Mouse (Mus musculus): ENCODE measurements at regions not wholly inside any gene's neighbourhood (a gene's known extent, or its start where the extent isn't known, plus 50 kb on each side); places are given as distances from the start of the nearest gene placed in this dataset.

GRCm38 (mm10) chr2:167843921-167844320 is 87.9 kb upstream of the Ptpn1 start:
- no peak for ATAC-seq
- no peaks in the 10 kb centered on the region for H3K27me3 ChIP-seq (replicated peaks)
- H3K4me2 ChIP-seq (replicated peaks), result no peak overlapping the region
- H3K9me3 ChIP-seq, result no peaks in the 10 kb centered on the region
- peaks cover 20% of the 10 kb centered on the region for H3K4me1 ChIP-seq (replicated peaks)
- H3K27ac ChIP-seq, result no peak overlapping the region
- H3K36me3 ChIP-seq, result no peaks in the 10 kb centered on the region
- H3K9ac ChIP-seq, result no peak overlapping the region
- H3K4me3 ChIP-seq (replicated peaks), result no peak overlapping the region
- WGBS, result 54% methylated on average over 5 of the region's 5 CpGs

- no peak overlapping the region for H3K4me2 ChIP-seq (replicated peaks)
- peaks cover 20% of the 10 kb centered on the region for H3K4me1 ChIP-seq (replicated peaks)
- H3K27me3 ChIP-seq (replicated peaks), result no peaks in the 10 kb centered on the region
- no peak overlapping the region for H3K27ac ChIP-seq
- H3K9me3 ChIP-seq, result no peaks in the 10 kb centered on the region
- no peak overlapping the region for H3K9ac ChIP-seq
- 89% methylated on average over 2 of the region's 2 CpGs for WGBS
- H3K4me3 ChIP-seq (replicated peaks), result no peak overlapping the region
- ATAC-seq, result no peak
- no peaks in the 10 kb centered on the region for H3K36me3 ChIP-seq
These were observed 88.9 kb upstream of the Ptpn1 start for GRCm38 (mm10) chr2:167842993-167843392.

- H3K4me1 ChIP-seq (replicated peaks), result peaks cover 20% of the 10 kb centered on the region
- WGBS, result 50% methylated on average over 1 of the region's 1 CpGs
- no peak overlapping the region for H3K27ac ChIP-seq
- H3K9me3 ChIP-seq, result no peaks in the 10 kb centered on the region
- no peak overlapping the region for H3K9ac ChIP-seq
- ATAC-seq, result no peak
- H3K4me3 ChIP-seq (replicated peaks), result no peak overlapping the region
- no peaks in the 10 kb centered on the region for H3K36me3 ChIP-seq
- H3K27me3 ChIP-seq (replicated peaks), result no peaks in the 10 kb centered on the region
- H3K4me2 ChIP-seq (replicated peaks), result no peak overlapping the region
These were observed 89.4 kb upstream of the Ptpn1 start for GRCm38 (mm10) chr2:167842473-167842872.

GRCm38 (mm10) chr2:167841339-167842240 is 90.3 kb upstream of the Ptpn1 start:
- H3K9ac ChIP-seq, result no peak overlapping the region
- no peak for ATAC-seq
- H3K4me1 ChIP-seq (replicated peaks), result peaks cover 21% of the 10 kb centered on the region
- no peaks in the 10 kb centered on the region for H3K9me3 ChIP-seq
- no peak overlapping the region for H3K4me3 ChIP-seq (replicated peaks)
- H3K36me3 ChIP-seq, result no peaks in the 10 kb centered on the region
- no peak overlapping the region for H3K4me2 ChIP-seq (replicated peaks)
- 41% methylated on average over 22 of the region's 22 CpGs for WGBS
- H3K27ac ChIP-seq, result no peak overlapping the region
- H3K27me3 ChIP-seq (replicated peaks), result no peaks in the 10 kb centered on the region

DNA sequence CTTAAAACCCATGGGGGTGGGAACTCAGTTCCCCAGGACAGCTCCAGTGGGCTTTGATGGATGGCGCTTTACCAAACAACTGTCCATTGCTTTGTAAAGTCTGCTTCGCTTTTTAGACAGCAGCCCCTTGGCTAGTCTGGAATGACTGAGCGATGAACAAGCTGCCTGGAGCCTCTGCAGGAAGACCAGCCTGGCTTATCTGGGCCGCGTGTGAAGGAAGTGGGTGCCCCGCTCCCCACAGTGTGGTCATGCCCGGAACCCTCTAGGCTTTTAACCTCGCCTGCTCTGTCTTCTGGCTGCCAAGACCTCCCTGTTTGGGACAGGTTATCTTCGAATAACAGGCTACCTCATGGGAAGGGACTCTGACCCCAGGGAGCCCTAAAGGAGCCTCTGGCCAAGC is 91.5 kb upstream of the Ptpn1 start:
- Histone ChIP-seq H3K4me2 (replicated peaks) (no peak overlapping the region), H3K27me3 (replicated peaks) (no peaks in the 10 kb centered on the region), H3K9ac (no peak overlapping the region), H3K27ac (no peak overlapping the region), H3K9me3 (no peaks in the 10 kb centered on the region), H3K4me3 (replicated peaks) (no peak overlapping the region), H3K36me3 (no peaks in the 10 kb centered on the region), H3K4me1 (replicated peaks) (peaks cover 26% of the 10 kb centered on the region)
- 81% methylated on average over 9 of the region's 9 CpGs for WGBS
- ATAC-seq, result no peak

DNA sequence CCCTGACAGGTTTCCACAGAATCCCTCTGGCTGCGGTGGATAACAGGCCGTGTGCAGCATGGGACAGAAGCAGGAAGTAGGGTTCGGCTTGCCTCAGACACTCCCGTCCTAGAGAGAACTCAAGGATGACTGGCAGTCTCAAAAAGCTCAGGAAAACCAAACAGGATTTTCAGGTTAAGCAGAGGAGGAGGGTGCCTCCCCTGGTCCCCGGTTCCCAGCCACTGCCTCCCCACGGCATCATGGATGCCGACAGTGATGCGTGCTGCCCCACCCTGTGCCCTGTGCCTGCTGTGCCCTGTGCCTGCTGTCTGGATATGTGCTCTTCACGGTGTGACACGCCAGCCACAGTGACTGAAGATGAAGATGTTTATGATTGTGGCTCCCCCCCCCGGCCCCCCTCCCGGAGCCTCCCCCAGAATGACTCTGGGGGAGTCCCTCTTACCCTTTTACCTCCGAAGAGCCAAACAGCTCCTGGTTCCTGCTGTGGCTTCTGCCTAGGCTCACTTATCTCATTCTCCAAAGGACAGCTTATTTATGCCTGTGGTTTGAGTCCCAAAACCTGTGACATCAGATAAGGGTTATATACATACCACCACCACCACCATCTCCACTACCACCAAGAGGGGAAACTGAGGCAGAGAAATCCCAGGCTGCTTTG is 92.4 kb upstream of the Ptpn1 start:
- Histone ChIP-seq H3K4me3 (replicated peaks) (no peak overlapping the region), H3K9ac (no peak overlapping the region), H3K36me3 (no peaks in the 10 kb centered on the region), H3K4me2 (replicated peaks) (no peak overlapping the region), H3K27ac (no peak overlapping the region), H3K4me1 (replicated peaks) (peaks cover 25% of the 10 kb centered on the region), H3K9me3 (no peaks in the 10 kb centered on the region), H3K27me3 (replicated peaks) (no peaks in the 10 kb centered on the region)
- WGBS, result 51% methylated on average over 13 of the region's 13 CpGs
- no peak for ATAC-seq

GRCm38 (mm10) chr2:167837596-167837995 is 94.3 kb upstream of the Ptpn1 start:
- Histone ChIP-seq H3K4me3 (replicated peaks) (no peak overlapping the region), H3K9ac (no peak overlapping the region), H3K36me3 (no peaks in the 10 kb centered on the region), H3K27ac (no peak overlapping the region), H3K4me2 (replicated peaks) (no peak overlapping the region), H3K4me1 (replicated peaks) (peaks cover 38% of the 10 kb centered on the region), H3K27me3 (replicated peaks) (no peaks in the 10 kb centered on the region), H3K9me3 (no peaks in the 10 kb centered on the region)
- 51% methylated on average over 4 of the region's 4 CpGs for WGBS
- ATAC-seq, result no peak

- H3K27me3 ChIP-seq (replicated peaks), result no peaks in the 10 kb centered on the region
- H3K9ac ChIP-seq, result no peak overlapping the region
- peaks cover 30% of the 10 kb centered on the region for H3K4me1 ChIP-seq (replicated peaks)
- no peak overlapping the region for H3K4me2 ChIP-seq (replicated peaks)
- ATAC-seq, result no peak
- WGBS, result 33% methylated on average over 7 of the region's 7 CpGs
- H3K27ac ChIP-seq, result no peak overlapping the region
- H3K9me3 ChIP-seq, result no peaks in the 10 kb centered on the region
- no peak overlapping the region for H3K4me3 ChIP-seq (replicated peaks)
- H3K36me3 ChIP-seq, result no peaks in the 10 kb centered on the region
These were observed 95.2 kb upstream of the Ptpn1 start for GRCm38 (mm10) chr2:167836611-167837010.

- 43% methylated on average over 8 of the region's 8 CpGs for WGBS
- H3K27me3 ChIP-seq (replicated peaks), result no peaks in the 10 kb centered on the region
- H3K27ac ChIP-seq, result peak overlapping the region; percentile 56
- peaks cover 28% of the 10 kb centered on the region for H3K4me1 ChIP-seq (replicated peaks)
- no peaks in the 10 kb centered on the region for H3K9me3 ChIP-seq
- H3K36me3 ChIP-seq, result no peaks in the 10 kb centered on the region
- H3K9ac ChIP-seq, result no peak overlapping the region
- H3K4me2 ChIP-seq (replicated peaks), result no peak overlapping the region
- H3K4me3 ChIP-seq (replicated peaks), result no peak overlapping the region
- ATAC-seq, result 0 out of 2 replicates have a peak, but pooled peaks have one; percentile 14
These were observed 97.3 kb upstream of the Ptpn1 start for GRCm38 (mm10) chr2:167834605-167835004.

DNA sequence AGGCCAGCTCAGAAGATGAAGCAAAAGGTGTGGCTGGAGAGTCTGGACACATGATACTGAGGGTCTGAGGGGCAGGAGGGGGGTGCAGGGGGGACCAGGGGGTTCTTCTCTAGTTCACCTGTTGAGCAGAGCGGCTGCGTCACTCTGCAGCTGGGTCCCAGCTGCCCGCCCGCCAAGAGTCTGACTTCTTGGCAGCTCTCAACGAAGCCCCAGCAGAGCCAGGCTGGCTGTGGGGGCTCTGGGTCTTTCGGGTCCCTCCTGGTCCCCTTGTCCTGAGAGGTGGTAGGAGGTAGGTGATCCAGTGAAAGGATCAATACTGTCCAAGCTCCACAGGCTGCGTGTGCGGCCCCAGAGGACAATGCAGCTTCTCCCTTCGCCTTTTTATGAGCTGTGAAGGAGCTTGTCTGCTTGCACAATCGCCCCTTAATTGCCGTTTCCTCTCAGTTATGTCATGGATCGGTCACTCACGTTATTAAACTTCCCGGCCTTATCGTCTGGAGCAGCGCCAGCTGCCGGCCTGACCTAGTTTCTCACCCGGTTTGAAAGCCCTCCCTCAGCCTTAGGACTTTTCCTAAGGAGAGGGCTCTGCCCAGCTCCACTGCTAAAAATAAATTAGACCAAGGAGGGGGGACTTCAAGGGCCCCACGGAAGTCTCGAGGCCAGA is 98.4 kb upstream of the Ptpn1 start:
- peak; percentile 67 for ATAC-seq
- Histone ChIP-seq H3K4me2 (replicated peaks) (0 out of 2 replicates have a peak overlapping the region, but pooled peaks have one; percentile 15), H3K27me3 (replicated peaks) (no peaks in the 10 kb centered on the region), H3K27ac (peak overlapping the region; percentile 57; the same call in 1 of the 2 replicates), H3K9ac (0 out of 2 replicates have a peak overlapping the region, but pooled peaks have one; percentile 15), H3K4me3 (replicated peaks) (no peak overlapping the region), H3K4me1 (replicated peaks) (peaks cover 26% of the 10 kb centered on the region), H3K36me3 (no peaks in the 10 kb centered on the region), H3K9me3 (no peaks in the 10 kb centered on the region)
- 28% methylated on average over 20 of the region's 20 CpGs for WGBS

- Histone ChIP-seq H3K36me3 (no peaks in the 10 kb centered on the region), H3K4me2 (replicated peaks) (no peak overlapping the region), H3K9me3 (no peaks in the 10 kb centered on the region), H3K4me3 (replicated peaks) (no peak overlapping the region), H3K27ac (no peak overlapping the region), H3K9ac (no peak overlapping the region), H3K27me3 (replicated peaks) (no peaks in the 10 kb centered on the region), H3K4me1 (replicated peaks) (peaks cover 30% of the 10 kb centered on the region)
- 80% methylated on average over 26 of the region's 26 CpGs for WGBS
- ATAC-seq, result no peak
These were observed 100.5 kb upstream of the Ptpn1 start for GRCm38 (mm10) chr2:167831076-167832039.
